Mouse (Mus musculus) layer of hippocampus, adult 8-10 months (tissue): ENCODE measurements around the gene Fbxw15. TPM values are rescaled to one million over a fixed set of nuclear protein-coding genes. Genes with fewer than 3 reads are reported as not detected.
A peak's percentile ranks its signal among the peaks of the same experiment; 100 is the strongest.
"Not testable (repeated sequence)": the region's sequence is repeated elsewhere in the genome, so short reads cannot be mapped to it uniquely, and the experiment has no call there.

ENCODE experiments used
- DNase-seq, 2 experiments: peaks; one replicate each; pipeline ENCODE4 v3.0.0; 2022; ENCODE audit warnings: low spot score in 2 of 2
- total RNA-seq, 4 experiments: library from RNA; stranded (reverse); gene quantifications; 2 replicates each; pipeline ENCODE4 v1.2.4; 2022

Fbxw15 gene
- not detected for total RNA-seq

DNA sequence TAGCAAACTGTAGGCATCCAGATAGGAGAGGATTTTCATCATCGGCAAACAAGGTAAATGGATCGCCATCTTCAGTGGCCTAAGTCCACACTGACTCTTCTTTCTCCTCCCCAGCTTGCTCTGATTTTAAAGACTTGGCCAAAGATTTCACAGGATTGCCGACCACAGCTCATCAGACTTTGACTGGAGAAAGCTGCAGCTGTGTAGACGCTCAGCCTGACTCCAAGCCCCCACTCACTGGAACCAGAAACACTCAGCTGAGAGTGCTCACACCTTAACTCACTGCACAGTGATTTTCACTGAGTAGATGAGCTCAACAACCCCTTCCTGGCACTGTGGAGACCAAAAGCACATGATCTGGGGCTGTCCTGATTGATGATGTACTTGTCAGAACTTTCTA lies at the start of gene Fbxw15:
TSS of gene Fbxw15 (minus strand) at position 101 of the 400 bp plus-strand sequence.
- not testable (repeated sequence) for DNase-seq

DNA sequence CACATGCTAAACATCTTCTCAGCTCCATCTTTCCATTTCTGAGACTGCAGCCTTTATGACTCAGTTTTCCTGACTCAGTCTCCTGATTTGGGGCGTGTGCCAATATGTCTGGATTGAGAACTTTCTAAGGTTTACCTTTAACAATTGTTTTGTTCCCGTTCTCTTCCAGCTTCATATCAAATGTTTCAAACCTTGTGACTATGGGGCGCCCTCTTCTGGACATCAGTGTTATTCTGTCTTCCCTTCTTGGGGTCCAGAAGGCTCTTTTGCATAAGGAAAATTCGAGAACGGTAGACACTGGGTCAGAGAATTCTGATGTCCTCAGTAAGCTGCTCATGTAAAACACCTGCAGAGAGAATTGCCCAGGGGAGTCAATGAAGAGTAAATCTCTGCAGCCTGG lies 38.8 kb upstream of the Fbxw15 start:
- peak; percentile 12 to 58 for DNase-seq

DNA sequence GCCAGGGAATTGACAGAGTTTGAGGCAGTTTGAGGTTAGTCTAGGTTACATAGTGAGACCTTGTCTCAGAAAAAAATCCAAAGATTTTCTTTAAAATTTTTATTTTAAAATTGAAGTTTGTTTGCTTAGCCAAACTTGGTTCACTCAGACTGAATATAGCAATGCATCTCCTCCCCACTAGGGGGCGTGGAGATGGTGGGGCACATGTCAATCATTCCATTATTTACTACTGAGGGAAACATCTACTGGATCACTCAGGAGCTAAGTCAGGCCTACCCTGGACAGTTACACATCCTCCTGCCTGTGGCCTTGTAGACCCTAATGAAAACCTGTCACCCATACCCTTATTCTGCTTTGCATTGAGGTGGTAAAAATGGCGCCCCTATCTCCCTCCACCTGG lies 34.1 kb upstream of the Fbxw15 start:
- not testable (repeated sequence) for DNase-seq

DNA sequence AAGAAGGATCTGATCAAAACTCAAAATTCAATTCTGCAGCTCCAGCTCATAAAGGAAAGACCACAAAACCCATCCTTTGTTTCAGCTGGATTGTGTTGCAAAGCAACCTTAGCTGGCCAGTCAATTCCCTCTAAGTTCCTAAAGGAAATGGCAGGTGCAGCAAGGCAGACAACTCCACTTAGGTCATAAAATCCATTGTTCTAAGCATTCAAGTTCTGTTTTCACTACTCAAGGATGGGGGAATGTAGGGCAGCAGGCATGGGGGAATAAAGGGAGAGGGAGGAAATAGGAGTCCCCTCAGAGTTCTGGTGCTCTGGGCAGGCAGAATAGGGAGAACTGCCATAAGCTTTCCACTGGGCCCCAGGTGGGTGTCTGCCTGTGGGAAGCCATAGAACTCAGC lies 29.2 kb upstream of the Fbxw15 start:
- DNase-seq, result no peak

- DNase-seq, result no peak
These were observed 26.8 kb upstream of the Fbxw15 start for GRCm38 (mm10) chr9:109594866-109595265.

GRCm38 (mm10) chr9:109565546-109565945 lies 2.5 kb downstream of the Fbxw15 start:
- no peak for DNase-seq

DNA sequence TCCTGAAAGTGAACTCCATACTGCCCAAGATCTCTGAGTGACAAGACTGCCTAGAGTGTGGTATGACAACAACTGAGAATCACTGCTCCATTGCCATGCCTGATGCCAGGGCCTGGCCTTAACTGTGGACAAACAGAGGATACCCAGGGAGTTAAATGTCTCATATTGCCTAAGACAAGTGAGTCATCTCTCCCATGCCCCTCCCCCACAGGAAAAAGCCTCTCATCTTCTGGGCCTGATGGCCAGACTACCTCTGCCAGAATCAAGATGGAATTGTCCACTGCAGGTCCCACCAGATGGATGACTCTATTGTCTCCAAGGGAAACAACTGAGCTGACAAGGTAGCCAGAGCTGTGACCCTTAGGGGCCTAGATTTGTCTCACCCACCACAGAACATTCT lies 6.0 kb downstream of the Fbxw15 start:
- not testable (repeated sequence) for DNase-seq

GRCm38 (mm10) chr9:109552483-109552882 lies 15.6 kb downstream of the Fbxw15 start:
- peak in 1 of 2 experiments; percentile 25 for DNase-seq

DNA sequence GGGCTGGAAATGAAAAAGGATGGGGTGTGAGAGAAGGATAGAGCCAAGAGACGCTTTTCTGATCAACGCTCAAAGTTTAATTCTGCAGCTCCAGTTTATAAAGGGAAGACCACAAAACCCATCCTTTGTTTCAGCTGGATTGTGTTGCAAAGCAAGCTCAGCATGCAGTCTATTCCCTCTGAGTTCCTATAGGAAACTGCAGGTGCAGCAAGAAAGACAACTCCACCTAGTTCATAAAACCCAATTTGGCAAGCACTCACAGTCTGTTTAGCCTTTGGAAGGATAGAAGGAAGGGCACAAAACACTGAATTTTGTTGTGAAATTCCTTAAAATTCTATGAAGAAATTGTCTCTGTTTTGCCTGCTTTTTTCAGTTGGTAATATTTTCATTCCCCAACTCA lies 18.4 kb downstream of the Fbxw15 start:
- DNase-seq, result not testable (repeated sequence)

GRCm38 (mm10) chr9:109523385-109524064 lies 44.5 kb downstream of the Fbxw15 start:
- DNase-seq, result no peak

Other genes starting within 250 kb of the Fbxw15 start
- not detected for gene Fbxw28, start 228.6 kb downstream of the Fbxw15 start, total RNA-seq
- gene Fbxw22, start 164.0 kb downstream of the Fbxw15 start, total RNA-seq, result not detected
- gene Fbxw16, start 119.1 kb downstream of the Fbxw15 start, total RNA-seq, result not detected
- not detected for gene Fbxw19, start 72.4 kb downstream of the Fbxw15 start, total RNA-seq
- gene Fbxw24, start 57.8 kb upstream of the Fbxw15 start, total RNA-seq, result not detected
- gene Fbxw25, start 96.4 kb upstream of the Fbxw15 start, total RNA-seq, result not detected
- gene Fbxw18, start 134.4 kb upstream of the Fbxw15 start, total RNA-seq, result not detected
- gene Fbxw26, start 177.8 kb upstream of the Fbxw15 start, total RNA-seq, result not detected
- gene Fbxw27, start 222.4 kb upstream of the Fbxw15 start, total RNA-seq, result not detected
- gene Spink8, start 244.0 kb upstream of the Fbxw15 start, total RNA-seq, result 10 to 100 TPM; 44.9 to 68.6 (median 55.3) TPM